Mouse (Mus musculus): ENCODE data around the gene Rasgef1c. TPM values are rescaled to one million over a fixed set of nuclear protein-coding genes. Genes with fewer than 3 reads are reported as not detected.

Rasgef1c gene
- polyA plus RNA-seq, 1 experiment from 2014 or later = 0.29 TPM

DNA sequence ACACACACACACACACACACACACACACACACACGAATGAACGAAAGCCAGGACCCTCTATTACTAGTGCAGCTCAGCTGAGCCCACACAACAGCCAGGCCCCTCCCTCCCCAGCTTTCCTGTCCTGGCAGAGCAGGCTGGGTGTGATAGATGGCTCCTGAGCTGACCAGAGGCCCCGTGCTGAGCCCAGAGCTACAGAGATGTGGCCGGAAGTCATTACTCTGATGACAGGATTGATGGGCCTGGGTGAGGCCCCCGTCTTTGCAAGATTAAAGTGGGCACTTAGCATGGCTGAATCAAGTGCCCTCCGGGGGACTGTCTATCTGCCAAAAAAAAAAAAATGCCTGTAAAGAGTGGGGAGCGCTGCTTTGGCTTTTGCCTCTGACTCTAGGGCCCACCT lies 30.2 kb downstream of the Rasgef1c start:
- Histone ChIP-seq H3K36me3 (replicated peaks) (no peaks in the 10 kb centered on the region), H3K27me3 (ENCODE audit: poor library complexity, severe bottlenecking) (no peaks in the 10 kb centered on the region), H3K27ac (no peak overlapping the region), H3K4me3 (no peak overlapping the region), H3K9me3 (no peaks in the 10 kb centered on the region), H3K4me1 (peaks cover 20% of the 10 kb centered on the region)
- 54% methylated on average over 7 of the region's 7 CpGs for WGBS
- no peak for DNase-seq (ENCODE audit: extremely low spot score, low spot score)

DNA sequence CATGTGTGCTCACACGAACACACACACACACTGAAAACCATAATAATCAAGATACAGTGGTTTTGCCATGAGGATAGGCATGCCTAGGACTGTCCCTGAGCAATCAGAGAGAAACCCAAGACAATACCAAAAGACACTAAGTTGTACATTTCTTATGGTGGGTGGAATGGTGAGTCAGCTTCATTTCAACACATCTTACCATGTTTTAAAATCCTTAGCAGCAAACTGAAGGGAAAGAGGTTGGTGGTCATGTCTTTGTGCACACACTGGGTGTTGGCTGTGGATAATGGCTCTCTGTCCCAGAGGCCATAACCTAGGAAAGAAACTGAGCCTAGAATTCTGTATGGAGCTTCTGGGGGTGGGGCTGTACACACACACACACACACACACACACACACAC lies 32.2 kb downstream of the Rasgef1c start:
- Histone ChIP-seq H3K9me3 (no peaks in the 10 kb centered on the region), H3K4me3 (no peak overlapping the region), H3K36me3 (replicated peaks) (no peaks in the 10 kb centered on the region), H3K27me3 (ENCODE audit: poor library complexity, severe bottlenecking) (no peaks in the 10 kb centered on the region), H3K27ac (no peak overlapping the region), H3K4me1 (peaks cover 18% of the 10 kb centered on the region)
- no peak for DNase-seq (ENCODE audit: extremely low spot score, low spot score)
- 85% methylated on average over 1 of the region's 1 CpGs for WGBS

DNA sequence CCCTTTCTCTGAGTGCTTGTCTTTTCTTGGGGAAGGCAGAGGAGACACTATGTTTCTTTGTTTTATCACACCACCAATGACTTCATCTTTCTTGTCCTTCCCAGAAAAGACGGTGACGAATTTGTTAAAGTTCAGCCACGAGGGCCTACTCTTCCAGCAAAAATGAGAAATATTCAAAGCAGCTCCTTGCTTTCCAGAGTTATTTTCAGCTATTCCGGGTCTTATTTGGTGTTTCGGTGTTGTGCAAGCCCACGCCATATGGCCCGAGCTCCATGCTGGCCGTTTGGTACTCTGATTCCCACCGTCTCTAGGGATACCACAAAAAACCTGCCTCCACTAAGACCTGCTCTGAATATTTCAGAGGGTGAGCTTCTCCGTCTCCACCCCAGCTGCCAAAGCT lies 32.7 kb downstream of the Rasgef1c start:
- no peaks in the 10 kb centered on the region for H3K36me3 ChIP-seq (replicated peaks)
- DNase-seq (ENCODE audit: extremely low spot score, low spot score) = no peak
- WGBS = 77% methylated on average over 10 of the region's 10 CpGs
- H3K4me3 ChIP-seq = no peak overlapping the region
- H3K27ac ChIP-seq = no peak overlapping the region
- H3K4me1 ChIP-seq = peaks cover 23% of the 10 kb centered on the region
- no peaks in the 10 kb centered on the region for H3K9me3 ChIP-seq
- H3K27me3 ChIP-seq (ENCODE audit: poor library complexity, severe bottlenecking) = no peaks in the 10 kb centered on the region

DNA sequence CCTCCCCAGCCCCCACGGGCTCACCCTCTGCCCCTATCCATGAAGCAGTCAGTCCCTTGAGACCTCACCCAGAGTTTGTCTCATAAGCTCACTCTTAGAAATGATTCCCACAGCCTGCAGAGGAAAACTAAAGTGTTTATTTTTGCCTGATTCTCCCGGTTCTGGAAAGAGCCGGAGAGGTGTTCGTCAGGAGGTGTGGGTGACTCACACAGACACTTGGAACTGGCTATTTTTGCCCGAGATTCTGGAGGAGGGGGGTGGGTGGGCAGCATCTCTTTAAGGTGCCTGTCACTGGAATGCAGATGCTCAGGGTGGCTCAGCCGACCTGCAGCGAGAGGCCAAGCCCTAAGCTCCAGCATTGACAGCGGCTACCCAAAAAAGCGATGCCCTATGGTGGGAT lies 34.8 kb downstream of the Rasgef1c start:
- H3K4me1 ChIP-seq = peaks cover 21% of the 10 kb centered on the region
- no peak for DNase-seq (ENCODE audit: extremely low spot score, low spot score)
- 82% methylated on average over 9 of the region's 9 CpGs for WGBS
- no peaks in the 10 kb centered on the region for H3K27me3 ChIP-seq (ENCODE audit: poor library complexity, severe bottlenecking)
- H3K27ac ChIP-seq = no peak overlapping the region
- H3K36me3 ChIP-seq (replicated peaks) = no peaks in the 10 kb centered on the region
- H3K4me3 ChIP-seq = no peak overlapping the region
- no peaks in the 10 kb centered on the region for H3K9me3 ChIP-seq

DNA sequence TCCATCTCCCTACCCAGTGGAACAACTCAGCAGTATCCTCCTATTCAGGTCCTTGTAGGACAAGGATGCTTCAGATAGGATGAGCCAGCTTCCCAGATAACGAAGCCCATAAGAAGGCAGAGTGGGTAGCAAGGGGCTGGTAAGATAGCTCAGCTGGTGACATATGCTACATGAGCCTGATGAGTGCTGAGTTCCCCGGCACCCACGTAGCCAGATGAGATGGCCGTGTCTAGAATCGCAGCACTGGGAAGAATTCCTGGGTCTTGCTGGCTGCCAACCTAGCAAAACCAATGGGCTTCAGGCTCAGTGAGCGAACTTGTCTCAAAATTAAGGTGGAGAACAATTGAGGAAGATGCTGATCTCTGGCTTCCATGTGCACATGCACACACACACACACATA lies 36.1 kb downstream of the Rasgef1c start:
- no peak for DNase-seq (ENCODE audit: extremely low spot score, low spot score)
- WGBS = 94% methylated on average over 6 of the region's 6 CpGs

DNA sequence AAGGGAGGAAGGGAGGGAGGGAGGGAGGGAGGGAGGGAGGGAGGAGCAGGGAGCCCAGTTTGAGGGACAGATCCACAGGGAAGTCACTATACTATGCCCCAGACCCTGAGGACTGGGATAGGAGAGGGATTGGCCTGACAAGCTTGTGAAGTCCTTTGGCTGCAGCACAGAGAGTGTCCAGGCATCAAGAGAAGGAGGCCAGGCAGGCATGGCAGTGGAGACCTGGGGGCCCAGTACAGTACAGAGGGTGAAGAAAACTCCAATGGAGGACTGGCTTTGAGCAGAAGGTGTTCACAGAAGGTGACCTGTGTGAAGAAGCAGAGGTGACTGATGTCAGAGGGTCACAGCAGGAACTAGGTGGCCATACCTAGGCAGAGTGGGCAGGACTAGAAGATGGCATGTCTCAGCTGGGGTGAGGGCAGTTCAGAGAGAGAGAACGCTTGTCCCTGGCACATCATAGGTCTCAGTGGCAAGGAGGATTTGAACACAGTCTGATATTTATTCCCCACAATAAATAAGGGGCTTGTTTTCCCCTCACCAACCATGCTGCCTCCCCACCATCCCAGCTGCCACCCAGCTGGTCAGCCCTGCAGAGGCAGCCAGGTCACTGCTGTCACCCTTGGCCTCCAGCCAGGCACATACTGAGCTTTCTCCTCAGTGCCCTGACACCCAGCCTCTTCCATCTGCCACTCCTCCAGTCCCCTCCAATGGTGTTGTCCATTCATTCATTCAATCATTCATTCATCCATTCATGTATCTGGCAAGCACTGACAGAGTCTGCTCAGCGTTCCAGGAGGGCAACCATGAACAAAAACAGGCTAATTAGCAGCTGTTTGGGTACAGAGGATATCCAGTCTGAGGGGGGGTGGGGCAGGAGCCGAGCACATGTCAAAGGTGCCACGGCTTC lies 36.9 kb downstream of the Rasgef1c start:
- peaks cover 15% of the 10 kb centered on the region for H3K4me1 ChIP-seq
- DNase-seq (ENCODE audit: extremely low spot score, low spot score) = no peak
- H3K27ac ChIP-seq = 0 out of 2 replicates have a peak overlapping the region, but pooled peaks have one; percentile 44
- WGBS = 60% methylated on average over 4 of the region's 4 CpGs
- no peaks in the 10 kb centered on the region for H3K36me3 ChIP-seq (replicated peaks)
- no peaks in the 10 kb centered on the region for H3K27me3 ChIP-seq (ENCODE audit: poor library complexity, severe bottlenecking)
- H3K4me3 ChIP-seq = no peak overlapping the region
- no peaks in the 10 kb centered on the region for H3K9me3 ChIP-seq

More for the DNA sequence above, 36.1 kb downstream of the Rasgef1c start:
- H3K4me3 ChIP-seq = no peak overlapping the region
- H3K27ac ChIP-seq = no peak overlapping the region
- no peaks in the 10 kb centered on the region for H3K9me3 ChIP-seq
- no peaks in the 10 kb centered on the region for H3K27me3 ChIP-seq (ENCODE audit: poor library complexity, severe bottlenecking)
- no peaks in the 10 kb centered on the region for H3K36me3 ChIP-seq (replicated peaks)
- H3K4me1 ChIP-seq = peaks cover 15% of the 10 kb centered on the region

DNA sequence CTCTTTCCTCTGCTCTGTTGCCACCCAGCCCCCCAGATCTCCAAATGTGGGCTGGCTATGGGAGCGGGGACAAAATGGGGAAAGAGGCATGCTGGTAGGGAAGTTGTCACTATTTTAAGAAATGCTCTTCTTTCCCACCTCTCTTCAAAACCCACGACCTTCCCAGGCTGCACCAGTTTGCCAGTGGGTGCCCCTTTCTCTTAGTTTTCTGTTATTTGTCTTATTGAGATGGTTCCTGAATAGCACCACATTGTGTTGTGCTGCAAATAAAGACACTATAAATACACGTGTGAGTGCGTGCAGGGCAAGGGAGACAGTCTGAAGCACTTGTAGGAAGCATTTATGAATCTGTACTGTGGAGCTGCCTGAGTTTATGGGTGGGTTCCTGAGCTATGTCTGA lies 41.2 kb downstream of the Rasgef1c start:
- H3K27me3 ChIP-seq (ENCODE audit: poor library complexity, severe bottlenecking) = no peaks in the 10 kb centered on the region

DNA sequence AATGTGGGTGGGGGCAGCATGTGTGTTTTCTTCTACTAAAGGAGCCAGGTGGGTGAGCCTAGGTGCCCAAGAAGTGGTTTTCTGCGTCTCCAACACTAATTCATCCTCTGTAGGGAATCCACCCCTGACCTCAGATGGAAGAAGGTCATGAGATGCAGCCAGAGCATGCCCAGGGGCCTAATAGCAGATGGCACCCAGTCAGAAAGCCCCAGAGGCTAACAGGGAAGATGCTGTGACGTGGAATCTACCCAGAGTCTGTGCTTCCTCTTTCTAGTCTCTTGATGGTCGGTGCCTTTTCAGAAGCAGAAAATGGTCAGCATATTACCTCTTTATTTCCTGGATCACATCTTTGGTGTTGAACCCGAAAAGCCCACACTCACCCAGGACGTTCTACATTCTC lies 42.3 kb downstream of the Rasgef1c start:
- no peaks in the 10 kb centered on the region for H3K27me3 ChIP-seq (ENCODE audit: poor library complexity, severe bottlenecking)
- no peak overlapping the region for H3K4me3 ChIP-seq
- H3K27ac ChIP-seq = no peak overlapping the region
- WGBS = 80% methylated on average over 5 of the region's 5 CpGs
- H3K4me1 ChIP-seq = peaks cover 8% of the 10 kb centered on the region
- no peak for DNase-seq (ENCODE audit: extremely low spot score, low spot score)
- no peaks in the 10 kb centered on the region for H3K36me3 ChIP-seq (replicated peaks)
- H3K9me3 ChIP-seq = no peaks in the 10 kb centered on the region

More for the DNA sequence above, 41.2 kb downstream of the Rasgef1c start:
- no peak overlapping the region for H3K4me3 ChIP-seq
- 73% methylated on average over 4 of the region's 4 CpGs for WGBS
- no peaks in the 10 kb centered on the region for H3K36me3 ChIP-seq (replicated peaks)
- H3K4me1 ChIP-seq = peaks cover 15% of the 10 kb centered on the region
- no peaks in the 10 kb centered on the region for H3K9me3 ChIP-seq
- H3K27ac ChIP-seq = no peak overlapping the region
- DNase-seq (ENCODE audit: extremely low spot score, low spot score) = no peak

DNA sequence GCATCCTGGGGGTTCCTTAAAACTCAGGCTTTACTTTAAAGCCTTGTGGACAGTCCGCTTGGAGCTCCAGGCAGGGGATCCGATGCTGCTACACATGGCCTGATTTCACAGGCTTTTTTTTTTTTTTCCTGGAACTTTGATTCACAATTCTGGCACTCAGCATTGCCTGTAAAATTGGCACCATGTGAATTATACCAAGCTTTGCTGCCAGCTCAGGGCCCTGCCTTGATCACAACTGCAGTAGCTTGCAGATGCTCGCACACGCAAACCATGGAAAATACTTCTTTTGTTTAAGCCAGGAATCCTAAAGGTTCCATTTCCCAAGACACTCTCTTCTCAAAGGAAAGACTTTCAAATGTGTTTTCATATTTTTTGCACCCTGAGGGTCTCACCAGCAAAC lies 44.1 kb downstream of the Rasgef1c start:
- Histone ChIP-seq H3K27ac (no peak overlapping the region), H3K36me3 (replicated peaks) (no peaks in the 10 kb centered on the region), H3K4me3 (no peak overlapping the region), H3K4me1 (no peaks in the 10 kb centered on the region), H3K9me3 (no peaks in the 10 kb centered on the region), H3K27me3 (ENCODE audit: poor library complexity, severe bottlenecking) (no peaks in the 10 kb centered on the region)
- DNase-seq (ENCODE audit: extremely low spot score, low spot score) = no peak
- 96% methylated on average over 4 of the region's 4 CpGs for WGBS

DNA sequence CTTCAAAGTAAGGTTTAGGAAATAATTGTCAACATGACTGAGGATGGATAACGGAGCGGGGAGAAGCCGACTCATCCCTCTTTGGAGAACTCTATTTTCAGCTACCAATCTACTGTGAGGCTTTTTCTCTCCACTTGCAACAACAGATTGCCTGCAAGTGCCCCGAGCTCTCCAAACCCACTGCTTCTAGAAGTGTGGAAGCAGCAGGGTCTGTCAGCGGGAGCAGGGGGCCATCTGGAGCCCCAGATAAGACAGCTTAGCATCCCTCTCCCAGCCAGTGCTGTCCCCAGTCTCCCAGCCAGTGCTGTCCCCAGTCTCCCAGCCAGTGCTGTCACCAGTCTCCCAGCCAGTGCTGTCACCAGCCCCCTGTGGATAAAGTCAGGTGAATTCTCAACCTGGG lies 48.2 kb downstream of the Rasgef1c start:
- no peak overlapping the region for H3K4me3 ChIP-seq
- H3K9me3 ChIP-seq = no peaks in the 10 kb centered on the region
- DNase-seq (ENCODE audit: extremely low spot score, low spot score) = no peak
- H3K36me3 ChIP-seq (replicated peaks) = no peaks in the 10 kb centered on the region
- peaks cover under 1% of the 10 kb centered on the region; the same call in 1 of the 2 replicates for H3K27me3 ChIP-seq (ENCODE audit: poor library complexity, severe bottlenecking)
- no peaks in the 10 kb centered on the region for H3K4me1 ChIP-seq
- 0 out of 2 replicates have a peak overlapping the region, but pooled peaks have one; percentile 48 for H3K27ac ChIP-seq
- 77% methylated on average over 5 of the region's 5 CpGs for WGBS

DNA sequence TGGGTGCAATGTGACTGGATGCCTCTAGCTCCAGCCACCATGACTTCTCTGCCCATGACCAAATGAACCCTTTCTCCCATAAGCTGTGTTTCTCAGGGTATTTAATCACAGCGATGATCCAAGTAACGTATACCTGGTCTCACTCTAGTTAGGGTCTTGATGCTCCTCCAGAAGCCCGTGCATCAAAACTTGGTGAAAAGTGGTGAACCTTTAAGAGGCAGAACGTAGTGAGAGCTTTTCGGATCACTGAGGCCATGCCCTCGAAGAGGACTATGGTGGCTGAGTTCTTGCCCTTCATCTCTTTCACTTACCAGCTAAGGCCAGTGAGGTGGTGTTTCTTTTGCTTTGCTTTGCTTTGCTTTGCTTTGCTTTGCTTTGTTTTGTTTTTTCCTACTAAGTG lies 52.0 kb downstream of the Rasgef1c start:
- WGBS = 96% methylated on average over 6 of the region's 6 CpGs
- no peaks in the 10 kb centered on the region for H3K9me3 ChIP-seq
- no peak overlapping the region for H3K4me3 ChIP-seq
- no peaks in the 10 kb centered on the region for H3K36me3 ChIP-seq (replicated peaks)
- peaks cover 8% of the 10 kb centered on the region; the same call in 1 of the 2 replicates for H3K27me3 ChIP-seq (ENCODE audit: poor library complexity, severe bottlenecking)
- no peak overlapping the region for H3K27ac ChIP-seq
- no peak for DNase-seq (ENCODE audit: extremely low spot score, low spot score)
- H3K4me1 ChIP-seq = no peaks in the 10 kb centered on the region

DNA sequence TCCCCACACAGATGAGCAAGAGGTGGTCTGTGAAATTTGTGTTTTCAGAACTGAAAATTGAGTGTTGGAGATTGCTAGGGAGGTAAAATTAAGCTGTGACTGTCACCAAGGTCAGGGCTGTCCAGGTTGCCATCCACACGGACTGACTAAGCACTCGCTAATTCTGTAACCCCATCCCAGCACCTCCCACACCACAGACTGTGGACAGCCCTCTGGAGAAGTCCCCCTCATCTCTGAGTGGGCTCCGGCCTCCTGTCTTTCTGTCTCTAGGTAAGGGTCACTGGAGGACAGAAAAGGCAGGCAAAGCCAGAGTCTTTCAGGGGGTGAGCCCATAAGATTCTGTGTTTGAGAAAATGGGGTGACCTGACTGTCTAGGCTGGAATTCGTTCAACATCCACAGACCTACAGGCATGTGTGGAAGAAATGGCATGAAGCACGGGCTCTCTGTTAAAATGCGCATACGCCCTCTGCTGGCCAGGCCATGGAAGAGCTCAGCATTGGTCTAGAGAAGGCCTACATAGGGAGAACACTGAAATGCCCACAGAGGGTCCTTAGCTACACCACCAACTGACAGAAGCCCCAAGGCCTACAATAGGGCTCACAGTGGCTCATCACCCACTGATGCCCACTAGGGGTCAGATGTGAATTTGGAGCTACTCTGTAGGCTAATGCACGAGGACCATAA lies 54.1 kb downstream of the Rasgef1c start:
- Histone ChIP-seq H3K9me3 (no peaks in the 10 kb centered on the region), H3K27me3 (ENCODE audit: poor library complexity, severe bottlenecking) (peaks cover 11% of the 10 kb centered on the region), H3K4me1 (no peaks in the 10 kb centered on the region), H3K36me3 (replicated peaks) (no peaks in the 10 kb centered on the region), H3K4me3 (no peak overlapping the region), H3K27ac (no peak overlapping the region)
- 33% methylated on average over 8 of the region's 8 CpGs for WGBS
- peak; percentile 76 for DNase-seq (ENCODE audit: extremely low spot score, low spot score)

DNA sequence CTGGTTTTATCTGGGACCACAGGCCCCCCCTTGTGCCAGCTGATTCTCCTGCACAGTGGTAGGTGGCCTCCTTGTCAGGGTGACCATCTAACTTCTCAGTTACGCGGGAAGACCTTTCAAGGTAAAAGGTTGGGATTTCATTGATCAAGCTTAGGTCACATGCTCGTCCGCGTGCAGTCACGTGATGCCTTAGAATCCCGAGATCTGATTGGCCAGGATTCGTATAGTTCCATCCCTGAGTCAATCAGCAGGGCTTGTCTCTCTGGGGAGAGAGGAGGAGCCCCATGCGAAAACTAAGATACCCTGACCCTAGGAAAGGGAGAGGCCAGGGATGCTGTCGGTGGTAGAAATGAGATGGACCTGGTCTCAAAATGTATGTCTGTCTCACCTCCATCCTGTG lies 56.4 kb downstream of the Rasgef1c start:
- no peaks in the 10 kb centered on the region for H3K9me3 ChIP-seq
- DNase-seq (ENCODE audit: extremely low spot score, low spot score) = no peak
- no peaks in the 10 kb centered on the region for H3K36me3 ChIP-seq (replicated peaks)
- H3K4me3 ChIP-seq = no peak overlapping the region
- WGBS = 84% methylated on average over 10 of the region's 10 CpGs
- no peak overlapping the region for H3K27ac ChIP-seq
- no peaks in the 10 kb centered on the region for H3K4me1 ChIP-seq
- peaks cover 16% of the 10 kb centered on the region for H3K27me3 ChIP-seq (ENCODE audit: poor library complexity, severe bottlenecking)

Measured in forebrain, embryonic 10.5 days (tissue).